Mouse (Mus musculus): Measurements from ENCODE around the gene Ar. TPM values are rescaled to one million over a fixed set of nuclear protein-coding genes. Genes with fewer than 3 reads are reported as not detected.

The Ar gene
- 0.28 and 0.34 TPM in 2 replicates for polyA plus RNA-seq (2012; rRNA removed)
- polyA plus RNA-seq (2014; fragmentation: Nextera tagmentation; extraction: Ambion mirVana) = 1.1 TPM in 2 replicates

DNA sequence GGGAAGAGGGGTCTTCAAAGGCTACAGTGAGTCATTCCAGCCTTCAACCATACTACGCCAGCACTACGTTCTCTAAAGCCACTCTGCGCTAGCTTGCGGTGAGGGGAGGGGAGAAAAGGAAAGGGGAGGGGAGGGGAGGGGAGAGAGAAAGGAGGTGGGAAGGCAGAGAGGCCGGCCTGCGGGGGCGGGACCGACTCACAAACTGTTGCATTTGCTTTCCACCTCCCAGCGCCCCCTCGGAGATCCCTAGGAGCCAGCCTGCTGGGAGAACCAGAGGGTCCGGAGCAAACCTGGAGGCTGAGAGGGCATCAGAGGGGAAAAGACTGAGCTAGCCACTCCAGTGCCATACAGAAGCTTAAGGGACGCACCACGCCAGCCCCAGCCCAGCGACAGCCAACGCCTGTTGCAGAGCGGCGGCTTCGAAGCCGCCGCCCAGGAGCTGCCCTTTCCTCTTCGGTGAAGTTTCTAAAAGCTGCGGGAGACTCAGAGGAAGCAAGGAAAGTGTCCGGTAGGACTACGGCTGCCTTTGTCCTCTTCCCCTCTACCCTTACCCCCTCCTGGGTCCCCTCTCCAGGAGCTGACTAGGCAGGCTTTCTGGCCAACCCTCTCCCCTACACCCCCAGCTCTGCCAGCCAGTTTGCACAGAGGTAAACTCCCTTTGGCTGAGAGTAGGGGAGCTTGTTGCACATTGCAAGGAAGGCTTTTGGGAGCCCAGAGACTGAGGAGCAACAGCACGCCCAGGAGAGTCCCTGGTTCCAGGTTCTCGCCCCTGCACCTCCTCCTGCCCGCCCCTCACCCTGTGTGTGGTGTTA lies at the start of gene Ar:
Ar (plus strand) TSS at position 239 of the 812 bp plus-strand sequence.
- ATAC-seq (ENCODE audit: low FRiP score, low read depth) = no peak
- no peak within 1 kb of the TSS for H3K9ac ChIP-seq (ENCODE audit: low read depth, low read length, severe bottlenecking)
- WGBS = 22% methylated on average over 19 of the region's 27 CpGs

DNA sequence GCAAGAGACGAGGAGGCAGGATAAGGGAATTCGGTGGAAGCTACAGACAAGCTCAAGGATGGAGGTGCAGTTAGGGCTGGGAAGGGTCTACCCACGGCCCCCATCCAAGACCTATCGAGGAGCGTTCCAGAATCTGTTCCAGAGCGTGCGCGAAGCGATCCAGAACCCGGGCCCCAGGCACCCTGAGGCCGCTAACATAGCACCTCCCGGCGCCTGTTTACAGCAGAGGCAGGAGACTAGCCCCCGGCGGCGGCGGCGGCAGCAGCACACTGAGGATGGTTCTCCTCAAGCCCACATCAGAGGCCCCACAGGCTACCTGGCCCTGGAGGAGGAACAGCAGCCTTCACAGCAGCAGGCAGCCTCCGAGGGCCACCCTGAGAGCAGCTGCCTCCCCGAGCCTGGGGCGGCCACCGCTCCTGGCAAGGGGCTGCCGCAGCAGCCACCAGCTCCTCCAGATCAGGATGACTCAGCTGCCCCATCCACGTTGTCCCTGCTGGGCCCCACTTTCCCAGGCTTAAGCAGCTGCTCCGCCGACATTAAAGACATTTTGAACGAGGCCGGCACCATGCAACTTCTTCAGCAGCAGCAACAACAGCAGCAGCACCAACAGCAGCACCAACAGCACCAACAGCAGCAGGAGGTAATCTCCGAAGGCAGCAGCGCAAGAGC lies 1.3 kb downstream of the Ar start:
- Histone ChIP-seq H3K4me1 (ENCODE audit: control insufficient read depth, insufficient read depth, low read length) (no peaks in the 10 kb centered on the region), H3K36me3 (ENCODE audit: control insufficient read depth, insufficient read depth, low read length) (no peaks in the 10 kb centered on the region), H3K4me2 (replicated peaks; ENCODE audit: low read depth, low read length, severe bottlenecking) (peak overlapping the region; percentile 53), H3K27me3 (ENCODE audit: control insufficient read depth, insufficient read depth, low read length) (peaks cover 31% of the 10 kb centered on the region), H3K4me3 (replicated peaks; ENCODE audit: low read length) (peak overlapping the region; percentile 32), H3K27ac (replicated peaks; ENCODE audit: low read depth, low read length) (no peak overlapping the region), H3K9ac (ENCODE audit: low read depth, low read length, severe bottlenecking) (no peak overlapping the region), H3K9me3 (ENCODE audit: control insufficient read depth, low read length) (no peaks in the 10 kb centered on the region)
- no peak for DNase-seq (ENCODE audit: low spot score)
- 28% methylated on average over 23 of the region's 30 CpGs for WGBS
- no peak for ATAC-seq (ENCODE audit: low FRiP score, low read depth)
- TF ChIP-seq POLR2A (IDR thresholded peaks at IDR 0.05; ENCODE audit: borderline replicate concordance, extremely low read depth, insufficient read depth, insufficient read length) = no peak

More for the DNA sequence above, at the start of gene Ar:
- Histone ChIP-seq H3K4me2 (replicated peaks; ENCODE audit: low read depth, low read length, severe bottlenecking) (peak within 1 kb of the TSS; percentile 53), H3K27ac (replicated peaks; ENCODE audit: low read depth, low read length) (no peak within 1 kb of the TSS), H3K9me3 (ENCODE audit: control insufficient read depth, low read length) (no peaks in the 10 kb centered on the region), H3K4me1 (ENCODE audit: control insufficient read depth, insufficient read depth, low read length) (no peaks in the 10 kb centered on the region), H3K27me3 (ENCODE audit: control insufficient read depth, insufficient read depth, low read length) (peaks cover 31% of the 10 kb centered on the region), H3K4me3 (replicated peaks; ENCODE audit: low read length) (peak within 1 kb of the TSS; percentile 32), H3K36me3 (ENCODE audit: control insufficient read depth, insufficient read depth, low read length) (no peaks in the 10 kb centered on the region)
- peak; percentile 28 for DNase-seq (ENCODE audit: low spot score)
- no peak for TF ChIP-seq POLR2A (IDR thresholded peaks at IDR 0.05; ENCODE audit: borderline replicate concordance, extremely low read depth, insufficient read depth, insufficient read length)

DNA sequence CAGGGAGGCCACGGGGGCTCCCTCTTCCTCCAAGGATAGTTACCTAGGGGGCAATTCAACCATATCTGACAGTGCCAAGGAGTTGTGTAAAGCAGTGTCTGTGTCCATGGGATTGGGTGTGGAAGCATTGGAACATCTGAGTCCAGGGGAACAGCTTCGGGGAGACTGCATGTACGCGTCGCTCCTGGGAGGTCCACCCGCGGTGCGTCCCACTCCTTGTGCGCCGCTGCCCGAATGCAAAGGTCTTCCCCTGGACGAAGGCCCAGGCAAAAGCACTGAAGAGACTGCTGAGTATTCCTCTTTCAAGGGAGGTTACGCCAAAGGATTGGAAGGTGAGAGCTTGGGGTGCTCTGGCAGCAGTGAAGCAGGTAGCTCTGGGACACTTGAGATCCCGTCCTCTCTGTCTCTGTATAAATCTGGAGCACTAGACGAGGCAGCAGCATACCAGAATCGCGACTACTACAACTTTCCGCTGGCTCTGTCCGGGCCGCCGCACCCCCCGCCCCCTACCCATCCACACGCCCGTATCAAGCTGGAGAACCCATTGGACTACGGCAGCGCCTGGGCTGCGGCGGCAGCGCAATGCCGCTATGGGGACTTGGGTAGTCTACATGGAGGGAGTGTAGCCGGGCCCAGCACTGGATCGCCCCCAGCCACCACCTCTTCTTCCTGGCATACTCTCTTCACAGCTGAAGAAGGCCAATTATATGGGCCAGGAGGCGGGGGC lies 2.0 kb downstream of the Ar start:
- no peaks in the 10 kb centered on the region for H3K36me3 ChIP-seq (ENCODE audit: control insufficient read depth, insufficient read depth, low read length)
- no peaks in the 10 kb centered on the region for H3K9me3 ChIP-seq (ENCODE audit: control insufficient read depth, low read length)
- peak overlapping the region; percentile 32 for H3K4me3 ChIP-seq (replicated peaks; ENCODE audit: low read length)
- ATAC-seq (ENCODE audit: low FRiP score, low read depth) (no peak), DNase-seq (ENCODE audit: low spot score) (no peak)
- H3K4me2 ChIP-seq (replicated peaks; ENCODE audit: low read depth, low read length, severe bottlenecking) = peak overlapping the region; percentile 53
- peaks cover 31% of the 10 kb centered on the region for H3K27me3 ChIP-seq (ENCODE audit: control insufficient read depth, insufficient read depth, low read length)
- 17% methylated on average over 30 of the region's 33 CpGs for WGBS
- no peak overlapping the region for H3K9ac ChIP-seq (ENCODE audit: low read depth, low read length, severe bottlenecking)
- H3K27ac ChIP-seq (replicated peaks; ENCODE audit: low read depth, low read length) = no peak overlapping the region
- TF ChIP-seq POLR2A (IDR thresholded peaks at IDR 0.05; ENCODE audit: borderline replicate concordance, extremely low read depth, insufficient read depth, insufficient read length) = no peak
- H3K4me1 ChIP-seq (ENCODE audit: control insufficient read depth, insufficient read depth, low read length) = no peaks in the 10 kb centered on the region

DNA sequence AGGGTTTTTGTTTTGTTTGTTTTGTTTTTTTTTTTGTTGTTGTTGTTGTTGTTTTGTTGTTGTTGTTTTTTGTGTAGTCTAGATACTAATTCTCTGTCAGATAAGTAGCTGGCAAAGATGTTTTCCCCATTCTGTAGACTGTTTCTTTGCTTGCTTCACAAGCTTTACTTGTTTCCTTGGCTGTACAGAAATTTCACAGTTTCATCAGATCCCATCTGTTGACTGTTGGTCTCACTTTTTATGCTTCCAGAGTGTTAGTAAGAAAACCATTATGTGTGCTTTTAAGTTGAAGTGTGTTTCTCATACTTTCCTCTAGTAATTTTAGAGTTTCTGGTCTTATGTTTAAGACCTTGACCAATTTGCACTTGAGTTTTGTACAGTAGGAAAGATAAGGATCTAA lies 41.2 kb downstream of the Ar start:
- Histone ChIP-seq H3K4me3 (replicated peaks; ENCODE audit: low read length) (no peak overlapping the region), H3K4me2 (replicated peaks; ENCODE audit: low read depth, low read length, severe bottlenecking) (no peak overlapping the region), H3K36me3 (ENCODE audit: control insufficient read depth, insufficient read depth, low read length) (no peaks in the 10 kb centered on the region), H3K9ac (ENCODE audit: low read depth, low read length, severe bottlenecking) (no peak overlapping the region), H3K4me1 (ENCODE audit: control insufficient read depth, insufficient read depth, low read length) (no peaks in the 10 kb centered on the region), H3K27me3 (ENCODE audit: control insufficient read depth, insufficient read depth, low read length) (no peaks in the 10 kb centered on the region), H3K27ac (replicated peaks; ENCODE audit: low read depth, low read length) (no peak overlapping the region), H3K9me3 (ENCODE audit: control insufficient read depth, low read length) (no peaks in the 10 kb centered on the region)
- TF ChIP-seq POLR2A (IDR thresholded peaks at IDR 0.05; ENCODE audit: borderline replicate concordance, extremely low read depth, insufficient read depth, insufficient read length) = no peak
- DNase-seq (ENCODE audit: low spot score) (no peak), ATAC-seq (ENCODE audit: low FRiP score, low read depth) (no peak)

DNA sequence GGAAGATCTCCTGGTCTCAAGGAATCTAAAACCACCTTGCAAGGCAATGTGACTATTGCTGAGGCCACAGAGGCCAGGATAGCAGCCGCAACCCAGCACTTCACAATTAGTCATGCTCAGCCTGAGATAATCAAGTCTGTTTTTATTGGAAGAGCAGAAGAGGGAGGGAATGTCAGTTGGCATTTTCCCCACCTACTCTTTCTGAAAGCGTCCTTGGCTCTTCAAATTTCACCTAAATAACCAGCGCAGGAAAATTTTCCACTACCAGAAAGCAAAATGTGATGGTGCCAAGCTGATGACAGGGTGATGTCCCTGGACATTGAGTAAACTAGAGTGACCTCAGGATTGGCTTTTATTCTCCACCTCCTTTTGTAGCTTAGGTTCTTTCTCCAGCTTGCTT lies 57.2 kb downstream of the Ar start:
- 65% methylated on average over 3 of the region's 3 CpGs for WGBS
- no peaks in the 10 kb centered on the region for H3K9me3 ChIP-seq (ENCODE audit: control insufficient read depth, low read length)
- no peak overlapping the region for H3K9ac ChIP-seq (ENCODE audit: low read depth, low read length, severe bottlenecking)
- H3K27me3 ChIP-seq (ENCODE audit: control insufficient read depth, insufficient read depth, low read length) = no peaks in the 10 kb centered on the region
- no peak for TF ChIP-seq POLR2A (IDR thresholded peaks at IDR 0.05; ENCODE audit: borderline replicate concordance, extremely low read depth, insufficient read depth, insufficient read length)
- ATAC-seq (ENCODE audit: low FRiP score, low read depth) (no peak), DNase-seq (ENCODE audit: low spot score) (no peak)
- H3K4me2 ChIP-seq (replicated peaks; ENCODE audit: low read depth, low read length, severe bottlenecking) = no peak overlapping the region
- no peaks in the 10 kb centered on the region for H3K4me1 ChIP-seq (ENCODE audit: control insufficient read depth, insufficient read depth, low read length)
- H3K27ac ChIP-seq (replicated peaks; ENCODE audit: low read depth, low read length) = no peak overlapping the region
- no peaks in the 10 kb centered on the region for H3K36me3 ChIP-seq (ENCODE audit: control insufficient read depth, insufficient read depth, low read length)
- no peak overlapping the region for H3K4me3 ChIP-seq (replicated peaks; ENCODE audit: low read length)

All from limb, embryonic 14.5 days (tissue).